Mouse (Mus musculus) liver, embryonic 14.5 days (tissue): ENCODE measurements around the gene Mcoln3. TPM values are rescaled to one million over a fixed set of nuclear protein-coding genes. Genes with fewer than 3 reads are reported as not detected.

Experiments used
- ATAC-seq: fragments of 200-750 bp; cut with Nextera tagmentation; 2 replicates; pipeline ENCODE4 v1.8.0; 2017; ENCODE audit warnings: moderate number of reproducible peaks, mild to moderate bottlenecking, moderate library complexity; ENCODE audit not compliant: insufficient read depth
- DNase-seq, 3 experiments: peaks; one replicate each; pipeline ENCODE4 v3.0.0-alpha.2; 2012 to 2013; ENCODE audit warnings: low read depth in 3 of 3, low spot score in 3 of 3
- H3K27ac ChIP-seq: fragments of 300-500 bp; sonication (generic); 2 replicates; pipeline ENCODE4 v1.5.1; 2014; ENCODE audit warnings: moderate library complexity, mild to moderate bottlenecking, control low read depth, inconsistent platforms
- H3K27me3 ChIP-seq: fragments of 300-500 bp; sonication (generic); 2 replicates; pipeline ENCODE4 v1.6.1; 2014; ENCODE audit warnings: mild to moderate bottlenecking, low read length, moderate library complexity; ENCODE audit not compliant: control insufficient read depth, insufficient read depth
- H3K36me3 ChIP-seq: fragments of 300-500 bp; sonication (generic); replicated peaks from 2 replicates; pipeline ENCODE4 v1.6.1; 2014; ENCODE audit warnings: low read depth; ENCODE audit not compliant: control insufficient read depth, insufficient read depth
- H3K4me1 ChIP-seq, 2 experiments: fragments of 200-500 bp in 1 of 2; fragments of 300-500 bp in 1 of 2; sonication (generic) in 1 of 2; replicated peaks; 2 replicates each; pipeline ENCODE4 v1.6.1; 2012 to 2014; ENCODE audit warnings: antibody characterized with exemption in 1 of 2, inconsistent platforms in 1 of 2, low read length in 1 of 2; ENCODE audit not compliant: control insufficient read depth in 2 of 2, insufficient read depth in 2 of 2
- H3K4me2 ChIP-seq: fragments of 300-500 bp; sonication (generic); 2 replicates; pipeline ENCODE4 v1.6.1; 2014; ENCODE audit warnings: low read depth, mild to moderate bottlenecking, control low read depth, moderate library complexity
- H3K4me3 ChIP-seq, 2 experiments: fragments of 200-500 bp in 1 of 2; fragments of 300-500 bp in 1 of 2; sonication (generic) in 1 of 2; 2 replicates each; pipeline ENCODE4 v1.5.1; 2012 to 2014; ENCODE audit warnings: low read depth in 2 of 2, low read length in 2 of 2, mild to moderate bottlenecking in 2 of 2, control low read depth in 1 of 2, inconsistent platforms in 1 of 2, moderate library complexity in 1 of 2; ENCODE audit not compliant: insufficient read depth in 1 of 2
- H3K9ac ChIP-seq: fragments of 300-500 bp; sonication (generic); replicated peaks from 2 replicates; pipeline ENCODE4 v1.6.1; 2014; ENCODE audit warnings: mild to moderate bottlenecking, control low read depth, moderate library complexity
- H3K9me3 ChIP-seq: fragments of 300-500 bp; sonication (generic); 2 replicates; pipeline ENCODE4 v1.6.1; 2016; ENCODE audit warnings: low read length, mixed read lengths; ENCODE audit not compliant: control insufficient read depth
- CTCF ChIP-seq: IDR thresholded peaks from 2 replicates; pipeline ENCODE4 v1.5.1; 2016; ENCODE audit warnings: antibody characterized with exemption, low read depth, control low read depth
- EP300 ChIP-seq: IDR thresholded peaks from 2 replicates; pipeline ENCODE4 v1.6.1; 2016; ENCODE audit warnings: antibody characterized with exemption, low read depth
- WGBS: fragments of 180-500 bp; shearing (Covaris S2); extraction: QIAGEN DNeasy Blood & Tissue Kit; methylation state at CpG from one replicate; pipeline ENCODE4 v1.1.7; 2014; ENCODE audit not compliant: insufficient replicate concordance; 5-methylcytosine and 5-hydroxymethylcytosine counted together
- polyA plus RNA-seq, 2 experiments: library from polyadenylated mRNA; depleted of rRNA in 1 of 2; stranded (reverse) in 1 of 2; unstranded in 1 of 2; fragments of >200 nt; fragmentation: Nextera tagmentation in 1 of 2; extraction: Ambion mirVana in 1 of 2; gene quantifications; 2 replicates each; pipeline versions ENCODE4 v1.2.1 to v1.2.3; 2012 to 2014

The Mcoln3 gene
- polyA plus RNA-seq, 2 experiments = 0.11 to 0.25 TPM

DNA sequence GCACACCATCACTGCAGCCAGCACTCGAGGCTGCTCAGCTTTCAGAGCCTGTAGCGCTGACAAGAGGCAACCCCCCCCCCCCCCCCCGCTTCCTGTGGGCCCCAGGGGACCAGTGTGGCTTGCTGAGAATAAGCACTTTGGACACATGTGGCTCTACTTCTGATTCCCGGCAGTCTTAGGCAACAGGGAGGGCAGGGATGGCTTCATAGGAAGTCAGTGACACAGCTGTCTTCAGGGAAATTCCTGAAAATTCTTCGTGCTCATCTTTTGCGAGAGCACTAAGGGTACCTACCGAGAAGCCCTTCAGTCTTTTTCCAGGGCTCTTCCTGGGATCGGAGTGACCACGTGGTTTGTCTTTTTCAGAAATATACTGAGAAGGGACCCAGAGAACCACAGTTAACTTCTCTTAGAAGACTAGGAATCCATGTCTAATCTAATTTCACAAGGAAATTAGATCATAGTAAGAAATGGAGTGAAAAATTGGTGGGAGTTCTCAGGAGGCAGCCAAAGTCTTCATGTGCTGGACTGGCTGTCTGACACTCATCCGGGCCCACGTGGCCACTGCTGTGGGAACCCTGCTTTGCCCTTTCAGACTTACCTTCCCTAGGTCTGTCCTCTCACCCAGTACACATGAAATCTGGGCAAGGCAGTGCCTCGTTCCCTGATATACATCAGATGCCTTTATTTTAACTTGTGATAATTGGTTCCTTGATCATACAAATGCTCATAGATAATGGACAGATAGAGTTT, 36.8 kb downstream of the Mcoln3 start:
- no peak overlapping the region for H3K27ac ChIP-seq
- no peak overlapping the region for H3K9ac ChIP-seq
- H3K4me1 ChIP-seq = peaks cover 0 to 12% of the 10 kb centered on the region in 2 experiments; a peak in 2 of 4 replicates
- no peaks in the 10 kb centered on the region for H3K9me3 ChIP-seq
- WGBS = 22% methylated on average over 12 of the region's 12 CpGs
- TF ChIP-seq CTCF = no peak
- no peak for TF ChIP-seq EP300
- no peak for ATAC-seq
- no peak overlapping the region for H3K4me2 ChIP-seq
- no peak for DNase-seq
- no peaks in the 10 kb centered on the region for H3K36me3 ChIP-seq
- H3K27me3 ChIP-seq = no peaks in the 10 kb centered on the region
- H3K4me3 ChIP-seq = no peak overlapping the region

DNA sequence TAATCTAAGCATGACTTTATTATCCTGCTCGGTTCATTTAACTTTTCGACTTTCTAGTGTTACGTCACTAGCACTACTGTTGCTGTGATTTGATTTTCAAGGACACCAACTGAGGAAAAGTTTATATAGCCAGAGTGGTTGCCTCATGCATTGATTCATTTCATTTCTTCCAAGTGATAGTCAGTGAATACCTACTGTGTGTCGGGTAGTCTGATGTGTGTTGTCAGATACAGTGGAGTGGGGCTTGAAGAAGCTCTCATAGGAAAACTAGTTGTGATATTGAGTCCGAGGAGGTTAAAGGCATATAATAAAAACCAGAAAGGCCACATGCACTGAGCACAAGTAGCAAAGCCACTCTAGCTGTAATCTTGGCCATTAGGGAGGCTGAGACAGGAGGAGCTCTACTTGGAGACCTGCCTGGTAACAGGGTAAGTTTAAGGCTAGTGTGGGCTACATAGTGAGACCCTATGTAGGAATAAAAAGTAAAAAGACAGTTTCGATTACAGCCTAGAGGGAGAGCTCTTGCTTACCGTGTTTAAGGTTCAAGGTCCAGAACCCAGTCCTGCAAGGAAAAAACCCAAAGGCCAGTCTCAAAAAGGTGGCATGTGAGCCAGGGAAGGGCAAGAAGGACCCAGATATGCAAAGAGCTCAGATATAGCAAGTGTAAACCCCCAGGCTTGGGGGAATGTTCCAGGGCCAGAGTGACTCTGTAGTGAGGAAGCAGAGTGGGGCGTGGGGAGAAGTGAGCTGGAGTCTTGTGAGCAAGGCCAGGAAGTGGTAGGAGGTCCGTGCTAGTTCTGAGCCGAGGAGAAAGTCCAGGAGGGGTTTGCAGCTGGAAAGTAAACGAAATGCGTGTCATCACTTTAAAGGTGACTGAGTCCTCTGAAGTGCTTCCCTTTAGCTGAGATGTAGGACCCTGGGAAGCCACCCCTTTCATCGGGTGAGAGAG, 38.7 kb downstream of the Mcoln3 start:
- Histone ChIP-seq H3K27me3 (no peaks in the 10 kb centered on the region), H3K4me2 (no peak overlapping the region), H3K4me3 (no peak overlapping the region), H3K9ac (no peak overlapping the region), H3K9me3 (no peaks in the 10 kb centered on the region), H3K27ac (no peak overlapping the region), H3K36me3 (no peaks in the 10 kb centered on the region), H3K4me1 (peaks cover 0 to 12% of the 10 kb centered on the region in 2 experiments; a peak in 2 of 4 replicates)
- no peak for DNase-seq
- 39% methylated on average over 13 of the region's 13 CpGs for WGBS
- no peak for ATAC-seq
- TF ChIP-seq EP300 (no peak), CTCF (no peak)

DNA sequence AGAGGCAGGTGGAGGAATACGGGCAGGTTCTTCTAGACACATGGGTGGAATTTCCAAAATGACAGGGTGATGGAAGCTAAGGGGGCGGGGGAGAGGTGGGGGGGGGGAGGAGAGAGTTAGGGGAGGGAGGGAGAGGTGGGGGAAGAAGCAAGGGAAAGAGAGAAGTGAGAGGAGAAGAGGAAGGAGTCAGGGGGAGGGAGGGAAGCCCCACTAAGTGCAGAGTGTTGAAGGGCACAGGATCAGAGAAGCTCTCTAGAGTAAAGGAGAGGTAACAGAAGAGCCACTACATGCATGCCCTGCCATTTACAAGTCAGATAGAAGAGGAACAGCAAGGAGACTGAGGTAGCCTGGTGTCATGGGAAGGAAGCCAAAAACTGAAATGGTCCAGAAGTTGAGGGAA, 39.6 kb downstream of the Mcoln3 start:
- peaks cover 0 to 12% of the 10 kb centered on the region in 2 experiments; a peak in 2 of 4 replicates for H3K4me1 ChIP-seq
- H3K9me3 ChIP-seq = no peaks in the 10 kb centered on the region
- H3K4me3 ChIP-seq = no peak overlapping the region
- no peaks in the 10 kb centered on the region for H3K27me3 ChIP-seq
- H3K36me3 ChIP-seq = no peaks in the 10 kb centered on the region
- no peak overlapping the region for H3K4me2 ChIP-seq
- TF ChIP-seq EP300 = no peak
- TF ChIP-seq CTCF = no peak
- no peak overlapping the region for H3K27ac ChIP-seq
- no peak for DNase-seq
- H3K9ac ChIP-seq = no peak overlapping the region
- no peak for ATAC-seq
- 58% methylated on average over 2 of the region's 2 CpGs for WGBS

DNA sequence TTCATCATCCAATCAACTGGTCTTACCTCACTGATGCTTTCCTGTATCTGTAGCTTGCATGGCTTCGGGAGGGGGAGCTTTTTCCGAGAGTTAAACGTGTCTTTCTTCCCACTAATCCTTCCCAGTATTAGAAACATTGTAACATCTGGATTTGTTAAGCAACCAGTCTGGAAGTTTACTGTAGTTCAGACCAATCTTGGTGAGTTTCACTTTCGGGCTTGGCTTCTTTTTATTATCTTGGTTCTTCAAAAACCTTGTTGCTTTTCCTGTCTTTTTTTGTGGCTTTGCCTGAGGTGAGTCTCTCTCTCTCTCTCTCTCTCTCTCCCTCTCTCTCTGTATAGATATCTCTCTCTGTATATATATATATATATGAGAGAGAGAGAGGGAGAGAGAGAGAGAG, 40.8 kb downstream of the Mcoln3 start:
- 40% methylated on average over 4 of the region's 4 CpGs for WGBS
- TF ChIP-seq EP300 = no peak
- TF ChIP-seq CTCF = no peak
- Histone ChIP-seq H3K4me2 (no peak overlapping the region), H3K4me3 (no peak overlapping the region), H3K36me3 (no peaks in the 10 kb centered on the region), H3K27me3 (no peaks in the 10 kb centered on the region), H3K9ac (no peak overlapping the region), H3K27ac (no peak overlapping the region), H3K4me1 (peaks cover 0 to 12% of the 10 kb centered on the region in 2 experiments; a peak in 2 of 4 replicates), H3K9me3 (no peaks in the 10 kb centered on the region)
- ATAC-seq (no peak), DNase-seq (no peak)

DNA sequence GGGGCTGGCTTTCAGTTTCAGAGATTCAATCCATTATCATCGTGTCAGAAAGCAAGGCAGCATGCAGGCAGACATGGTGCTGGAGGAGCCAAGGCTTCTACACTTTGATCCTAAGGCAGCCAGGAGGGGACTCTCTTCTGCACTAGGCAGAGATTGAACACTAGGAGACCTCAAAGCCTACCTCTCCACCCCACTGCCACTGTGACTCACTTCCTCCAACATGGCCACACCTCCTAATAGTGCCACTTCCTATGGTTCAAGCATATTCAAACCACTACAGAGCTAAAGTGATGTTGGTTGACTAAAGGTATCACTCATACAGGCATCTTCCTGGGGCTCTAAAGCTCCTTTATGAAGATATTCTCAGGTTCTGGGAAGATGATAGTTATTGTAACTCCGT, 42.1 kb downstream of the Mcoln3 start:
- Histone ChIP-seq H3K27me3 (no peaks in the 10 kb centered on the region), H3K36me3 (no peaks in the 10 kb centered on the region), H3K9me3 (no peaks in the 10 kb centered on the region), H3K27ac (no peak overlapping the region), H3K4me1 (peaks cover 0 to 10% of the 10 kb centered on the region in 2 experiments; a peak in 1 of 4 replicates), H3K4me2 (no peak overlapping the region), H3K9ac (no peak overlapping the region), H3K4me3 (no peak overlapping the region)
- no peak for DNase-seq
- WGBS = 50% methylated on average over 2 of the region's 2 CpGs
- TF ChIP-seq CTCF = no peak
- TF ChIP-seq EP300 = no peak
- no peak for ATAC-seq
